Mouse (Mus musculus) central nervous system, embryonic 18 days (tissue): ENCODE results near the gene Lum. TPM values are rescaled to one million over a fixed set of nuclear protein-coding genes. Genes with fewer than 3 reads are reported as not detected.

Experiments
- polyA plus RNA-seq: library from polyadenylated mRNA; depleted of rRNA; stranded (reverse); fragments of >200 nt; gene quantifications from 2 replicates; pipeline ENCODE4 v1.2.3, GENCODE M21; 2012; rRNA removed

The Lum gene
- 11.4 and 22.7 TPM in 2 replicates for polyA plus RNA-seq

DNA sequence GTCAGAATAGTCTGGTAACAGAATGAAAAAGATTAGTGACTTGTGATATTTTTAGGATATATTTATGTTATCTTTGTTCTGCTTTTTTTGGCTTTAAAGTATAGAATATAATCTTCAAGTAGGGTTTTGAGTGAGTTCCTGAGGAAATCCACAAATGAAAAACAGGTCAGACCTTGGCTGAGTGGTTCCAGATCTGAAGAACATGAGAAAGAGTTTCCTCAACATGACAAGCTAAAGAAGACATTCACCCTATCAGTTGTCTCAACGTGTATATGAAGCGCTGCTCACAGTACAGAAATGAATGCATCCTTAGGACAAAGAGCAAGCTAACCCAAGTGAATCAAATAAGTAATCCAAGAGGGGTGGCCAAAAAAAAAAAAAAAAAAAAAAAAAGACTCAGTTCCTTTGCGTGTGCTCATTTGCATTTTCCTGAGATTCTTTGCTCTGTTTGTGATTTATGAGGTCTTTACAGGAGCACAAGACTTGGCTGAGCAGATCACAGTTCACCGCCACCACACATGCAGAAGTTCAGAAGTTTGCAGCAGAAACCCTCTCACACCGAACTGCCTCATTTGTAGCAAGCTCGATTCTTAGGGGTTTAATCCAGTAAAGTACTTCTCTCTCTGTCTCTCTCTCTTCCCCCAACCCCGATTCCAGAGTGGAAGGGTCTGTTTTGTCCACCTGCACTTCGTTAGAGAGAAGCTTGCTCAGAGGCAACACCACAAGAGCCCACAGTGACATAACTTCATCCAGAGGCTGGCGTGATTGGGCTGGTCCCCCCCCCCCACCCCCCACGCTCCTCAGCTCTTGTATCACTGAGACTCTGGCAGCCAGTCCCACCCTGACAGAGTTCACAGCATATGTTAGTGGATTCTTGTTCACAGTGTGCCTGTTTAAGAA is at the start of gene Lum:
TSS of gene Lum (plus strand) at position 172 of the 900 bp plus-strand sequence.

DNA sequence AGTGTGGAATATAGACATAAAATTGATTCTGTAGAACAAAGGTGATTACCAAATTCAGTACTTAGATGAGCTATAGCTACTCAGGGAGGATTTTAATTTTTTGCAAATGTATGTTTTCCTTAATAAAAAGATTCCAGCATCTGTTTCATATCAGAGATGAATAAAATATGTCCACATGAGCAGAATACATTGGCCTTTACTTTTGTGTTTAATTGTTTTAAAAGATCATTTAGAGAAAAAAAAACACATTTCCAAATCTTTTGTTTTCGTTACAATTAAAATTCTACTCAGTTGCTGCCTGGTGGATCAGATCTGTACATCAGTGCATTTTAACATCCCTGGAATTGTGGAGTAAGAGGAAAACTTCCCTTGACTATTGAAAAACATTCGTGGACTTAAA is 41.7 kb downstream of the Lum start, which contains the start of gene Kera:
TSS of gene Kera (plus strand) at position 301 of the 400 bp plus-strand sequence.

Other genes with a start within 250 kb of the Lum start
- 54.6 and 68.5 TPM in 2 replicates for gene Dcn, start 85.5 kb upstream of the Lum start, polyA plus RNA-seq
- gene Kera, start 41.8 kb downstream of the Lum start, polyA plus RNA-seq = 0.08 and 0.40 TPM in 2 replicates
- gene Epyc, start 78.9 kb downstream of the Lum start, polyA plus RNA-seq = 0.34 and 0.35 TPM in 2 replicates
- not detected in 2 replicates for gene Ccer1, start 127.9 kb downstream of the Lum start, polyA plus RNA-seq
- gene C030005K15Rik, start 161.6 kb downstream of the Lum start, polyA plus RNA-seq = not detected in 2 replicates